Mouse (Mus musculus) left cerebral cortex, adult 9 months (tissue): ENCODE data around the gene Vmn1r4.

Source experiments
- DNase-seq, 2 experiments: peaks; one replicate each; pipeline ENCODE4 v3.0.0; 2022; ENCODE audit warnings: low spot score in 2 of 2

Gene Vmn1r4

DNA sequence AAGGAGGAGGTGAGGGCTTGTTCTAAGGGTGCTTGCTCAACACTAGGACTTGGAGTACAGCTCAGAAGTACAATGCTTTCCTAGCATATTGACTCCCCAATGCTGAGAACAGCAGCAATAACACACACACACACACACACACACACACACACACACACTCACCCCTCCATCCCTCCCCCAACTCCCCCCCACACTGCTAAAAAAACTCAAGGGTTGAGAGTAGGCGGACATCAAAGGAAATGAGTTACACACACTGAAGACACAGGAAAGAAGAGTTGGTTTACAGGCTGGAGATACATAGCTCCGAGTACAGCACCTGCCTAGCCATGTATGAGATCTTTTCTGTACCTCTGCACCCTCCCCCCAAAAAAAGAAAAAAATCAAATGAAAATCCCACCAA lies 7.5 kb upstream of the Vmn1r4 start:
- no peak for DNase-seq

DNA sequence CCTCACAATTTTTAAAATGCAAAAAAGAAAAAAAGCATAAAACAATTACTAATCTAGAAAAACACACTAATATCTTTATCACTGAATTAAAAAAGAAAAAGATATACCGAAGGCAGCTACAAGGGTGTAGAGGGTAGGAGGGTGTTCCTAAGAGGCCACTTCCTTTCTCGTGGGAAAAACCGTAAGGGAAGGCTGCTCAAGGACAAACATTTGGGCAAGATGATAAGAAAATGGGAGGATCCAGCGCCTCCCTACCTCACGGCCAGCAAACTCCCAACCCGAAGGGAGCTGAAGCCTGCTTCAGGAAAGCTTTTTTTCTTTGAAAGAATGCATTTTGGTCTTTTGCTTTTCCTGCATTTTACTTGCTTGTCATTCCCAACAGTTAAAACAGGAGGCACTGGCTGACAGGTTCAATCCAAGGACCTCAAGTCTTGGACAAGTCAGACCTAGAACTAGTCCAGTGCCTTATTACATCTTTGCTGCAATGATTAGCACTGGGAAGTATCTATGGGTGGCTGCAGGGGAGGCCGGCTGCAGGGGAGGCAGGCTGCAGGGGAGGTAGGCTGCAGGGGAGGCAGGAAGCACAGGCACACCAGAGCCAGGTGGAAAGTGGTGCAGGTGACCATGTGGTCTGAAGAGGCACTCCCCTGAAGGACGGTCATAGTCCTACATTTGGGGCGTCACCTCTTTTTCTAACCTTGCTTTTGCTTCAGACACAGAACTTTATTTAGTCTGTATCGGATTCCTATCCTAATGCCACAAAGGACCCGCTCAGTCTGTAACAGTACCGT lies 6.0 kb upstream of the Vmn1r4 start:
- no peak for DNase-seq

DNA sequence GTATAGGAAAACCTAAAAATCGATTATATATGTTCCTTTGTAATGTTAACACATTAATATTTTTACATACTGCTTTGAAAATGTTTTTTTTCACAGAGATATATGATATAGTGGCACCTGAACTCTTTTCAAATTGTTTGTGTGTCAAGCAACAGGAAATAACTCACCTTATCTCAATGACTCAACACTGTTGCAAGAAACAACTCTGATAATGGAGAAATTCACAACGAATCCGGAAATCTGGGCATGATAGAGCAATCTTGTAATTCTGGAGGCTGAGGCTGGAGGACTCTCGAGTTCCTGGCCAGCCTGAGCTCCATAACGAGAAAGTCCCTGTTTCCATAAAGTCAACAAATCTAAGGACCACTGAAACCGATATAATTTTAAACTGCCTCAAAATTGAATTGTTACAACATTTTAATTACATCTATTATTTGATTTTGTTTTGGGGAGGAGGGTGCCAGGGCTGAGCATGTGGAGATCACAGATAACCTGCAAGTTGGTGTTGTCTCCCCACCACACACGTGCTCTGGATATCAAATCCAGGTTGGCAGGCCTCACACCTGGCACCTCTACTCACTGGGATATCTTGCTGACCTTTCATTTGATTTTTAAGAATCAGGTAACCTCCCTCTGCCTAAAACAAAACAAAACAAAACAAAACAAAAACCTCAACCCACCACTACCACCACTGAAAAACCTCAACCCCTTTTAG lies 4.3 kb upstream of the Vmn1r4 start:
- no peak for DNase-seq

DNA sequence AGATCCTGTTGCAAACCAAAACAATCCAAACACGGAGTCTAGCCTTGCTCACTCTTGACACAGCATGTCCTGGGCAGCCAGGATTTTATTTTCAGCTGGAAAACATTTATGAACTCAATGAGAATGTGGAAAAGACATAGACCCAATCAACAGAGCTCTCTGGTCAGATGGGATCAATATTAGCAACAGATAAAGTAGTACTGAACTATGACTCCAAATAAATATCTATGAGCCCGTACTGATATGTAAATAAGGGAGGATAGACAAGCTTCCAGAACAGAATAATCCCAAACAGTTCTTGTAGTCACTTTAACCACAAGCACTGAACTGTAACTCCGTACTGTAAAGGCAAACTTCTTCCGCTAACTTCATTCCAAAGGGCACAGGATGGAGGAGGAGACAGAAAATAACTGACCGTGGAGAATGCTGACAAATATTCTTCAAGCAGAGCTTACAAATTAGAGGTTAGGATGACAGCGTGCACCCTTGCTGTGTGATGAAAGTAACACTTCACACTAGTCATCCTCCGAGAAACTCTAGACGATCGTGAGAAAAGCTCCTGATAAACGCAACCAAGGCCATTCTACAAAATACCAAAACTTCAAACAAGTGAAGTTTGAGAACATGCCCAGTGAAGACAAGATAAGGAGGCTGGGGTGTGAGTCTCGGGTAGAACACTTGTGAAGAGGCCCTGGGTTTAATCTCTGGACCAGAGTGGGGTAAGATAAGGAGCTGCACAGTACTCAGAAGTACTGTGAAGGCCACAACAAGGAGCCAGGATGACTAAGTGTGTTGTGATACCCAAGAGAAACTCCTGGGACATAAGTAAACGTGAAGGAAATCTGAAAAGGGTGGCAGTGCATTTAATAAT lies 3.4 kb upstream of the Vmn1r4 start:
- DNase-seq: no peak

DNA sequence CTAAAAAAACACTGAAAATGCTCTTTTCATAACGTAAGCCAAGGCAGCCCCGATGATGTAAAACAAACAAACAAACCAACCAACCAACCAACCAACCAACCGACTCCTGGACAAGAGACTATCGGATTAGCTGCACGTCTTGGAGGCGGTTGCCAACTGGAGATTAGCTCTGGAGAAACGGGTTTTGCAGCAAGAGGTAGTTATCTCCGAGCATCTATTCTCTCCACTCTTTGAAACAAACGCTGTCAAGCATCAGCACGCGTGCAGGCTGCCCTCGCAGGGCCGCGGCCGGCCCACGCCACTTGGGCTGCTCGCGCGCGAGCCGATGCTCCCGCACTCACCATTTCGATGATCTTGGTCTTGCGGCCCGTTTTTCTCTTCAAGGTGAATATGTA lies 487 bp upstream of the Vmn1r4 start:
- no peak for DNase-seq

DNA sequence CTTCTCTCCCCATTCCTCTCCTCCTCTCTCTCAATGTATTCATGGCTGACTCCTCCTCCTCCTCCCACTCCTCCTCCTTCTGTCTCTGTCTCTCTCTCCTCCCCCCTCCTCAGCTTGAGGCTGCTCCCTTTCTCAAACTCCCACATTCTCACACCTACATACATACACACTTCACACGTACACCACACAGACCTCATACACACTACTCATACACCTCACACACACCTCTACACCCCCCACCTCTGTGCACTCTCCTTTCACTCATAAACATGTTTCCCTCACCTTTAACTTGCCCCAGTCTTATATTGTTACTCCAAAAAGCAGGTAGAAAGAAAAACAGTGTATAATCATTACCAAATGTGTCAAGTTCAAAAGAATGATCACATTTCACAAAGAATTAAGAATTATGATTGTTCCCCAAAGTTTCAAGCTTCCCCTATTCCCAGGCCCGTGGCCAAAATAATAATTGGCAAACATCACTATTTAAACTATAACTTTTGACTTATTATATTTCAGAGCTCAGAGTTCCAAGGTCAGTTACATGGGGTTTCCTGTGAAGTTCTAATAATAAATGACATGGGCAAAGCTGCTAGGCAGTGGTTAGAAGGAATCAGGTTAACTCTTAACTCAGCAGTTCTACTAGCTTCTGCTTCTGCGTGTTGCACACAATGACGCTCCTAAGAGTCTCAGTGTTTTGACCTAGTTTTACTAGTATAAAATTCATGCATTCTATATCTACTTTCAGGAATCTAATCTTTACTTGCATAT lies 8.0 kb downstream of the Vmn1r4 start:
- DNase-seq: no peak

DNA sequence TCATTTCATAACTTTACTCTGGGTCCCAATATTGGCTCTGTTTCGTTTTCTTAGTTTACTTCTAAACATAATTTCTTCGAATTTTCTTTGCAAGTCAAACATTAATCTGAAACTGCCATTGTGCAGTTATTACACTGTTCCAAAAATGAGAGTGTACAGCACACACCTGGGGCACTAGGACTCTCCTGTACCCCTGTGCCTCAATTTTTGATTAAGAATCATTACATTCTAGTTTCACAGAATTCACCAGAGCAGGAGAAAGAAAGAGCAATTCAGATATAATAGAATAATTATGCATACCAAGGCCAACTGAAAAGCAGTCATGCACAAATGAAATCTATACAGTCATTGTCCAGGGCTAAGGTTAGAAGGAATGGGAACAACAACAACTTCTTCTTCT lies 8.6 kb downstream of the Vmn1r4 start:
- no peak for DNase-seq

DNA sequence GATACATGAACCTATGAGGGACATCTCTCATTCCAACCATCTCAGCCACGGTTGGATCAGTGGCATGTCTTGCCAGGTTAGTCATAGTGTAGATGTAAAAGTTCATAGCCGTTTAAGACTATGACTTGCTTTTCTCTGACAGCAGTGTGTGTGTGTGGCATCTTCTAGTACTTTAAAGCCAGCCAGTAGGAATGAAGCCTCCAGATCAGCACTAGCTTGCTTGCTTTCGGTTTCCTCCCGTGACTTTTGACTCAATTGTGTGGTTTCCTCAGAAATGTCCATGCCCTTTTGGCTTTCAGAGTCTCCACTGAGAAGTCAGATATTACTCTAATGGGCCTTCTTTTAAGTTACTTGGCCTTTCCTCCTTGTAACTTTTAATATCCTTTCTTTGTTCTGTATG lies 10.6 kb downstream of the Vmn1r4 start:
- no peak for DNase-seq

DNA sequence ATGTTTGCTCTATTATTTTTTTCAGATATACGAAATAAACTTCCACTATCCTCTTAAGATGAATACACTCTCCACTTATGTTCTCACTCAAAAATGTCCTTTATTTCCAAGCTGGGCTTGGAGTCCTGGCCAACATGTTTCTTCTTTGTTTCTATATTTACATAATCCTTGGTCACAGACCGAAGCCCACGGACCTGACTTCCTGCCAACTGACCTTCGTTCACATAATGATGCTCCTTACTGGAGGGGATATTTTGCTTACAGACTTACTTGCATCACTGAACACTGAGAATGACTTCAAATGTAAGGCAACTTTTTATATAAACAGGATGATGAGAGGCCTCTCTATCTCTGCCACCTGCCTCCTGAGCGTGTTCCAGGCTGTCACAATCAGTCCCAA lies 32.6 kb downstream of the Vmn1r4 start:
- no peak for DNase-seq

DNA sequence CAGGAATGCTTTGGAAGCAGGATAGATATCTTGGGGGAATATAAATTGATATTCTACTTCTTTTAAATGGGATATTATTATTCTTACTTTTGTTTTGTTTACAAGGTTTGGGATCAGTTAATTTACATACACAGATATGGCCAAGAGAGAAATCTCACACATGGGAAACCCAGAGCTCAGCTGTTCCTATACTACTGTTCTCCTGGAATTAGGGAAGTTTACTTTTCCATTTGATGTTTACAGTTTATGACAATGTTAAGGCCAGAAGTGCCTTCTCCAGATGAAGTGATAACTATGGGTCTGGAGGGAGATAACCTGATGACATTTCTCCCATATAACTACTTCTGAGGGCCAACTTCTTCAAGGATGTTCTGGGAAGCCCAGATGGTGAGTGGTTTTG lies 46.2 kb downstream of the Vmn1r4 start, which contains the start of gene Vmn1r5:
TSS of gene Vmn1r5 (plus strand) at position 301 of the 400 bp plus-strand sequence.
- DNase-seq: no peak

DNA sequence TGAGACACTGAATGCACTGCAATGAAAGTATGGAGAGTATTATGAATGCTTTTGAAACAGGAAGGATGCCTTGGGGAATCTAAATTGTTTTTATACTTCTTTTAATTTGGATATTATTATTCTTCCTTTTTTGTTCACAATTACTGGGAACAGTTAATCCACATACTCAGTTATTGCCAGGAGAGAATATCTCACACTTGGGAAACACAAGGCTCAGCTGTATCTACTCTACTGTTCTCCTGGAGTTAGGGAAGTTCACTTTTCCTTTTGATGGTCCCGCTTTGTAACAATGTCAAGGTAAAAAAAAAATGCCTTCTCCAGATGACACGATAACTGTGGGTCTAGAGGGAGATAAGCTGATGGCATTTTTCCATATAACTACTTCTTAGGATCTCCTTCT lies 73.1 kb downstream of the Vmn1r4 start, which contains the start of gene Vmn1r6:
TSS of gene Vmn1r6 (plus strand) at position 301 of the 400 bp plus-strand sequence.
- DNase-seq: no peak
